Mouse (Mus musculus): ENCODE data around the gene Alyref.
"Not testable (repeated sequence)": the region's sequence is repeated elsewhere in the genome, so short reads cannot be mapped to it uniquely, and the experiment has no call there.

Alyref gene

DNA sequence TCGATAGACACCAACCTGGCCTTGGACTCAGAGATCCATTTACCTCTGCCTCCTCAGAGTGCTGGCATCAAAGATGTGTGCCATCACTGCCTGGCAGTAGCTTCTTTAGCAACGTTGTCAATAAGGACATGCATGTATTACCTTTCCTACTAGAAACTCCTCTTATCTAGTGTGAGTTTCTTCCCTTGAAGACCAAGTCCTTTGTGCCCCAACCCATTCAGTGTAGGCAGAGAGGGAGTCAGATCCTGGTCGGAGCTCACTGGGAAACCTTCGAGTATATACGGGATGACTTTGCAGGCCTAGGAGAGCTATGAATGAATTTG is 23.9 kb downstream of the Alyref start:
- no peak for DNase-seq (ENCODE audit: low spot score in 2 of 2)

GRCm38 (mm10) chr11:120573585-120574277 is 24.4 kb downstream of the Alyref start:
- no peak for DNase-seq (ENCODE audit: low spot score in 2 of 2)

- peak; percentile 99 for DNase-seq (ENCODE audit: low spot score in 2 of 2)
Observed at GRCm38 (mm10) chr11:120572752-120573584, 25.2 kb downstream of the Alyref start, which contains the start of gene P4hb. P4hb (minus strand) TSS chr11:120573253.

DNA sequence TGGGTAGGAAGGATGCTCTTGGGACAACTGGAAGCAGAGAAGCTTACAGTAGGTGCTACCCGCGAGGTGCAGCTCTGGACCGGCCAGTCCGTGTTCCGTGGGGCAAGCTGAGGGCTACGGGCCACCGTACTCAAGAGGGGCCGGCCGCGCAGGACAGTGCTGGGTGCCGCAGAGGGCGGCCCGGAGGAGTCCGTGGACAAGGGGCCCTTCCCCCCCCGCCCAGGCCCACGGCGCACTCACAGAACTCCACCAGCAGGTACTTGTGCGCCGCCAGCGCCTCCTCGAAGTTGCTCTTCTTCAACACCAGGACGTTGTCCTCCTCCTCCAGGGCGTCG is 25.8 kb downstream of the Alyref start:
- DNase-seq (ENCODE audit: low spot score in 2 of 2): no peak

DNA sequence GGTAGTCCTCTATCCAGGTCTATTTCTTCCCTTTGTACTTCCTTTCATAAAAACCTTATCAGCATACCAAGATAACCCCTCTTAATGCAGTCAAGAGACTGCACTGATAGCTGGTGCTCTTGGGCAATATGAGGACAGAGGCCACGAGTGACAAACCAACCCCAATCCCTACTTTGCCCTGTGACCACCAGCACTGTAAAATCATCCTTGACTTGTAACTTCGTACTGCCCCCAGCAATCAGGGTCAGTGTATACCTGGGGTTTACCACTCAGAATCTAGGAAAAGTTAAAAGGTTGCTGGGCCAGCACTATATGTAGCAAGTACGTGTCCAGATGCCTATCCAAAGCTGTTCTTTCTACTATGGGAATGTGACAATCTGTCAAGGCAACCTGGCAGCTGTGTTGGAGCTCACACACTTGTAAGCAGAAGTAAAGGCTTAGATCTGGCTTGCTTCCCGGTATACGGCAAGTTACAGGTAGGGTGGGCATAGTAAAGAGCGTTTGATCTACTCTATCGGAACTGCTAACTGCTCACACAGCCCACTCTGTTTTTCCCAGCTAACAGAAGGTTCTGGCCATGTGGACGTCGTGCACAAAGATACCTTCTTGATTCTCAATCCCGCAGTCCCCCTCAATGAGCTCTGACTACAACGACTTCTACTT is 26.3 kb downstream of the Alyref start:
- DNase-seq (ENCODE audit: low spot score in 2 of 2): no peak

DNA sequence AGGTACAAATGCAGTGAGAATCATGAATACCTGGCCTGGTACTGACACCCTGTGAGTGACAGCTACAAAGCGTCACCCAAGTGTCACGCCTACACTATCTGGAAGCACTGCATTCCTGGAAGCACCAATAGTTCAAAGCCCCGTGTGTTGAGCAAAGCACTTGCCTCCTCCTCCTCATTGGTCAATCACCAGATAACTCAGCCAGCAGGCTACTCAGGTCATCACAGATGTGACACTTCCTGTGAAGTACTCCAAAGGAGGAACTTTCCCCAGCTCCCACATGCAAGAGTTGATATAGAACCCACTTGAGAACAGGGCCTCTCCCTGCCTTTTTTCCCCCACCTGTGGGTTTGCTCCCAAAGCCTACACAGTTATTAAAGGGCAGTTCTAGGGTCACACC is 27.0 kb downstream of the Alyref start:
- no peak for DNase-seq (ENCODE audit: low spot score in 2 of 2)

DNA sequence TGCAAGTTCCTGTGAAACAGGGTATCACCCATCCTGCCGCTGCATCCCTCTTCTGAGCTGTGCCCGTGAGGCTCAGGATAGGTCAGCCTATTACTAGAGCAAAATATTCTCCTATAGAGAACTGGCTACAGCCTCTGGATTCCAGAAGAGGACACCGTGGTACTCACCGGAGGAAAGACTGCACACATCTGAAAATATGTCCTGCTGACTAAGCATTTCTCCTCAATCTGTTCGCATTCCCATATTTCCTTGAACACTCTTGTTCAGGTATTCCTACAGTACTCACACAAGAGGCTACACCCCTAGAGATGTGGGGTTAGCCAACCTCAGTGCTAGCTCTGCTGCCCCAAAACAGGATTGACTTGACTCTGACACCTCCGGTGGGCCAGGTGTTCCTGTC is 29.8 kb downstream of the Alyref start:
- DNase-seq (ENCODE audit: low spot score in 2 of 2): no peak

- no peak for DNase-seq (ENCODE audit: low spot score in 2 of 2)
Observed at GRCm38 (mm10) chr11:120565114-120565513, 33.1 kb downstream of the Alyref start.

DNA sequence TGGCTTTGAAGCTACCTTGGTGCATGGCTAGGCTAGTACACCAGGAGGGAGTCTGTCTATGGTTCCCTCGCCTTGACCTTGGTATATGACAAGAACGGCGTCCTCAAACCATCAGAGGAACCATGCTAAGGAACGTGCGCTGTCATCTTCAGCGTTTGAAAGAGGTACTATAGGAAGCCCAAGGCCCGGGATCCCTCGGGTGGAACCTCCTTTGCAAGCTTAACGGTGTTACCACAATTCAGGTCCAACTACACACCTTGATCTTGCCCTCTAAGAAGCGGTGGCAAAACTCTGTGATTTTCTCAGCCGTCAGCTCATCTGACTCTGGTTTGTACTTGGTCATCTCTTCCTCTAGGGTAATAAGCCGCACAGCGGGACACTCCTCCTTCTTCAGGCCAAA is 35.2 kb downstream of the Alyref start:
- no peak for DNase-seq (ENCODE audit: low spot score in 2 of 2)

DNA sequence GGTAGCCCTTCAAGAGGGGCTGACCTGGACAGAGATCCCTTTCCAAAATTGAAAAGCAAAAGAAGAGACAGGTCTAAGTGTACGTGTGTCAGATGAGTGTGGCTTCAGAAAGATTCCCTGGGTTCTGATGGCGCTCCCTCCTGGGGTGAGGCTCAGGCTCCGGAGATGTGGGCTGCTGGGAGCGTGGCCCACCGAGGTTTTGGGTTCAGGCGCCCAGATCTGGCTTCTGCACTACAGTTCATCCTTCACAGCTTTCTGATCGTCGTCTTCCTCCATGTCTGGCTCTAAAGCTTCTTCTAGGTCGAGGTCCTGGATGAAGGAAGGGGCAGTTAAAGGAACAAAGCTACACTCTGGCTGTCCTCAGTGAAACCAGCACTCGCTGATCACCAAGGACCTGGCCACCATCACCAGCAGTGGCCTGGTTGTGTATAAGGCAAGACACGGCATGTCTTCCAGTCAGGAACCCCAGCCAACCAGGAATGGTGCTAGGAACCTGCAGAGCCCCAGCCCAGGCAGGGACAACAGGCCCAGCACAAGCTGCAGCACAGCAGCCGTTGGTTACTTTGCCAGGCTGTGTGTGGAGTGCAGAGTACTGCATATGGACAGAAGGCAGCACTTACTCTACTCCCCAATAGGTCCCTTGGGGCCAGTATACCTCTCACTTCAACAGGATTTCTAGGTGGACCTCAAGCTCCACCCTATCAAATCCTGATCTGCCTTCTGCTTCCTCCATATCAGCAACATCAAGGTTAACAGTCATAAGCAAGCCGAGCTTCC is 37.0 kb downstream of the Alyref start:
- DNase-seq (ENCODE audit: low spot score in 2 of 2): no peak

GRCm38 (mm10) chr11:120558843-120559242 is 39.3 kb downstream of the Alyref start:
- not testable (repeated sequence) for DNase-seq (ENCODE audit: low spot score in 2 of 2)

- no peak for DNase-seq (ENCODE audit: low spot score in 2 of 2)
Observed at GRCm38 (mm10) chr11:120555260-120555659, 42.9 kb downstream of the Alyref start.

DNA sequence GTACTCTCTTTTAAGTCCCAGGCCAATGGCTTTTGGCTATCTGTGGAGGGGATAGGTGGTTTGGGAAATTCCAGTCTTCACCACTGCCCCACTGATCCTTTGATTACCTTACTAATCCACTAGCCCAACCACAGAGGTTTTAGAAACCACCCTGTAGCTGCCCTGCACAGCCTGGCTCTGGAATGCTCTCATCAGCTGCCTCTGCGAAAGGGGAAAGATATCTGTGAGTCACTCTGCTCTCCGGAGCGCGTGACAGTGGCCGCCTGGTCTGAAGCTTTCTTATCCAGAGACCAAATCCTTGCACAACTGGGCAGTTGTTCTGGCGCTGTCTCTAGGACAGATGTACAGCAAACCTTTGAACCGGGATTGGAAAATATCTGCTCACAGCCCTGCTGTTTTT is 43.3 kb downstream of the Alyref start:
- no peak for DNase-seq (ENCODE audit: low spot score in 2 of 2)

- DNase-seq (ENCODE audit: low spot score in 2 of 2): no peak
Observed at GRCm38 (mm10) chr11:120552736-120553135, 45.4 kb downstream of the Alyref start.

- no peak for DNase-seq (ENCODE audit: low spot score in 2 of 2)
Observed at GRCm38 (mm10) chr11:120550810-120551440, 47.2 kb downstream of the Alyref start, which contains the start of gene Ppp1r27. Ppp1r27 (minus strand) TSS chr11:120551132.

DNA sequence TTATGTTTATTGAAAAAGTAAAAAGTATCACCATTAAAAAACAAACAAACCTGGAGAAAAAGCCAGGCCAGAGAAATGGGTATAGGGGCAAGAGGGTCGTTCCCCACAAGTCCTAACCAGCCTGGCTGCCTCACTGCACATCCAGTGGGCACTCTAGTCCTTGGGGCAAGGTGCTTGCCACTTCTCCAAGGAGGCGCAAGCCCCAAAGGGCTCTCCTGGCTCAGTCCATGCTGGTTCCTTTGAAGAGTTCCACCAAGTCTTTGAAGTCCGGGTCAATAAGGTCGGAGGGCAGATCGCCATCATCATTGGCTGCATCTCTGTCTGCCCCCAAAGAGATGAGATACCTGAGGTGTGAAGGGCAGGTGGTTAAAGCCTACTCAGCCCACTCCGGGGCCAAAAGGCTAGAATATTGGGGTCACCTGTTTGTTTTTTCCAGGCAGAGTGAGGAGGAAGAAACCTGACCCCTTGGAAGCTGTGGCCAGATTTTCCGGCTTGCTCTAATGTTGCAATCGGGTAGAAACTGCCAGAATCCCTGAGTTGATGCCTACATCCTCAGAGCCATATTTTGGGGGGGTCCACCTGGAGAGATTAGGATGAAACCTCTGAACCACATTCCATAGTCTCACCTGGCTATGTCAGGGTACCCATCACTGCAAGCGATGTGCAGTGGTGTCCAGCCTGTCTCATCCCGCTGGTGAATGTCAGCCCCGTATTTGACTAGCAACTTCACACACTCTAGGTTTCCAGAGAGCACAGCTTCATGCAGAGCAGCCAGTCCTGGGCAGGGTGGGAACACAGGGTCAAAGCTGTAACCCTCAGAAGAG is 48.0 kb downstream of the Alyref start:
- no peak for DNase-seq (ENCODE audit: low spot score in 2 of 2)

DNA sequence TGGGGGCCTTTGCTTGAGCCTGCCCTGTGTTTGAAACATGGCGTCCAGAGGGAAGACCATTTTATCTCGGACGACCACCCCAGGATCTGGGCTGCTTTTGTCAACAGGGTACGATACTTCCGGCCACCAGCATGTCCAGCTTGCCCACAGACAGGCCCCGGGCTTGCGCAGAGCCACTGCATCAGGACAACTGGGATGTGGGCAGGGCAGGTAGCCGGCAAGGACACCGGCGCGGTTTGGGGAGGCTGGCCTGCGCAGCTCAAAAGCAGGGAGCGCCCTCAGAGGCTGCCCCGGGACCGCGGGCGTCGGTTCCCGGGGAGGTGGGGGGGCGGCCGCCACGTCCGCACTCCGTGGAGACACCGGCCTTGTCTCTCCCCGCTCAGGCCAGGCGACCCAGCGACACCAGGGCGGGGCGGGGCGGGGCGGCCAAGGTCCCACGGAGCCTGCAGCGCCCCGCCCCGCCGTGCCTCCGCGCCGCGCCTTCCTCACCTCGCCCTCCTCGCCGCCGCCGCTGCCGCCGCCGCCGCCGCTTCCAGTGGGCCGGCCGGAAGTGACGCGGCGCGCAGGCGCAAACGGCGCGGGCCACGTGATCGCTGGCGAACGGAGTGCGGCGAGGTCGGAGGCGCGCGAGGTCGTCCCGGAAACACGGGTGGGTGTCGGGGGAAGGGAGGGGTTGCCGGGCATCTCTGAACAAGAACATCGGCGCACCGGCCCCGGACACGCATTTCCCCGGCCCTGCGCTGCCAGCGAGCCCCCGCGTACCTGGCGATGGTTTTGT is 48.8 kb downstream of the Alyref start, which contains the start of gene Mcrip1:
Gene Mcrip1 (minus strand): TSS at position 560 of the 778 bp plus-strand sequence.
- peak; percentile 91 to 93 for DNase-seq (ENCODE audit: low spot score in 2 of 2)

GRCm38 (mm10) chr11:120548786-120549167 is 49.4 kb downstream of the Alyref start:
- no peak for DNase-seq (ENCODE audit: low spot score in 2 of 2)

GRCm38 (mm10) chr11:120548214-120548613 is 50.0 kb downstream of the Alyref start:
- no peak for DNase-seq (ENCODE audit: low spot score in 2 of 2)

DNA sequence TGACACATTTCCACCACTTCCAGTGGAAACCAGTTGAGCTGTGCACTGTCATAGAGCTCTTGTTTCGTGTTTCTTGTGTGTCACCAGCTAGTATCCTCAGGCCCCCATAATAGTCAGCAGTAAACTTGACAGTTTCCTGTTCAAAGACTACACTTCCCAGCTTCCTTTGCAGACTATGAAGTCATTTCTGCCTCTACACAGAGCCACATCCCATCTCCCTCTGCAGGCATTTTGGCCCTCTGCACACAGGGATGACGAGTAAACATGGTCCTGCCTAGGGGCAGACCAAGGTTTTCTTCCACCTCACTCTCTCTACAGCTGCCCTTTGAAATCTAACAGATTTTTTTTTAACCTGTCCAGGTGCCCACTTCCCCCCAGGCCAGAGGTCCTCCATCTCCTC is 50.7 kb downstream of the Alyref start:
- DNase-seq (ENCODE audit: low spot score in 2 of 2): no peak
